Mouse (Mus musculus) cerebellum, adult 2 months (tissue): ENCODE measurements around the gene Cchcr1.

Experiments
- CTCF ChIP-seq: fragments of 200-500 bp; IDR thresholded peaks from 2 replicates; pipeline ENCODE4 v1.5.1; 2011; ENCODE audit warnings: low read depth, mild to moderate bottlenecking, control low read depth, low read length, moderate library complexity, borderline replicate concordance; ENCODE audit not compliant: insufficient read depth
- POLR2A ChIP-seq: fragments of 200-500 bp; IDR thresholded peaks from 2 replicates; pipeline ENCODE4 v1.6.1; 2011; ENCODE audit warnings: low read length, control low read depth, borderline replicate concordance; ENCODE audit not compliant: insufficient read depth

DNA sequence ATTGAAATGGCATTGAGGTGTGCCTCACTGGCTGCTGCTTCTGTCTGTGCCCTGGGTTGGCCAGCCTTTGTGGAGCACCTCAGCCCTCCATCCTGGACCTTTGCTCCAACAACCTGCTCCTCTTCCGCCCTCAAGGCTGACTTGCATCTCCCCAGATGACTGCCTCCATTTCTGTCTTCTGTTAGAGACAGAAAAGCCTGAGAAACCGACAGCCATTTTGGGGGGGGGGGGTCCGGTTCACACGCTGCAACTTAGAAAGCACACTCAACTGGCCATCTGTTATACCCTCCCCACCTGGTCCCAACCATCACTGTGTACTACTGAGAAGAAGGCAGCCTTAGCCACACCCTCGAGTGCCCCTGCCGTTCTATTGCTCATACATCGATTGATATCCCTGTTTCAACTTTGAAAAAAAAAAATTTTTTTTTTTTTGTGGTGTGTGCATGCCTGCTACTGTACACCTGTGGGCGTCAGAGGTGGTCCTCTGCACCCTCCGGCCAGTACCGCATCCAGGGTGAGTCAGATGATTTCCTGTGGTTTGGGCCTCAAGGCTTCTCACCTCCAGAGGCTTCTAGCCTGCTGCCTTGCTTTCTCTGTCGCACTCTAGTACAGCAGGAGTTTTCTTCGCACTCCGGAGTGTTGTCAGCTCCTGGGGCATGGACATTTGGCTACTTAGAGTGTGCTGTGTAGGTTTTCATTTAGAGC lies 9.2 kb upstream of the Cchcr1 start:
- no peak for TF ChIP-seq CTCF
- no peak for TF ChIP-seq POLR2A
